Mouse (Mus musculus) MEL (cell line): ENCODE results near the gene Cln5.

ENCODE experiments used
- BHLHE40 ChIP-seq: IDR thresholded peaks from 2 replicates; pipeline ENCODE4 v1.6.1; 2012; ENCODE audit warnings: low read depth, mild to moderate bottlenecking, inconsistent platforms, low read length, improper control_type of control experiment, borderline replicate concordance
- CTCF ChIP-seq, 3 experiments: IDR thresholded peaks in 2 of 3; conservative IDR thresholded peaks in 1 of 3; 2 replicates each; pipeline ENCODE4 v1.5.1; 2011 to 2012; ENCODE audit warnings: low read length in 3 of 3, low read depth in 2 of 3, mild to moderate bottlenecking in 2 of 3, improper control_type of control experiment in 1 of 3, inconsistent platforms in 1 of 3, mixed read lengths in 1 of 3, moderate library complexity in 1 of 3; ENCODE audit not compliant: control insufficient read depth in 1 of 3, insufficient read depth in 1 of 3, poor library complexity in 1 of 3, severe bottlenecking in 1 of 3
- KAT2A ChIP-seq: conservative IDR thresholded peaks from 2 replicates; pipeline ENCODE4 v1.6.1; 2012; ENCODE audit warnings: low read depth, low read length, improper control_type of control experiment, inconsistent platforms
- MAX ChIP-seq: IDR thresholded peaks from 2 replicates; pipeline ENCODE4 v1.6.1; 2011; ENCODE audit warnings: low read length, improper control_type of control experiment
- NRF1 ChIP-seq: IDR thresholded peaks from 2 replicates; pipeline ENCODE4 v1.6.1; 2014; ENCODE audit warnings: low read depth, mild to moderate bottlenecking, inconsistent platforms, low read length, improper control_type of control experiment, moderate library complexity; ENCODE audit not compliant: poor library complexity, insufficient read depth, severe bottlenecking
- POLR2A ChIP-seq, 2 experiments: IDR thresholded peaks; 2 replicates each; pipeline ENCODE4 v1.6.1; 2011 to 2012; ENCODE audit warnings: low read length in 2 of 2, mild to moderate bottlenecking in 2 of 2, control low read depth in 1 of 2, improper control_type of control experiment in 1 of 2, low read depth in 1 of 2, moderate library complexity in 1 of 2; ENCODE audit not compliant: control insufficient read depth in 1 of 2, insufficient read depth in 1 of 2, poor library complexity in 1 of 2
- RCOR1 ChIP-seq: IDR thresholded peaks from 2 replicates; pipeline ENCODE4 v1.6.1; 2012; ENCODE audit warnings: low read depth, mild to moderate bottlenecking, inconsistent platforms, low read length, improper control_type of control experiment
- TAL1 ChIP-seq: IDR thresholded peaks from 2 replicates; pipeline ENCODE4 v1.6.1; 2012; ENCODE audit warnings: mild to moderate bottlenecking, inconsistent platforms, low read length, moderate library complexity, mixed read lengths
- USF2 ChIP-seq, 2 experiments: IDR thresholded peaks; 2 replicates each; pipeline ENCODE4 v1.6.1; 2011 to 2012; ENCODE audit warnings: improper control_type of control experiment in 2 of 2, low read length in 2 of 2, borderline replicate concordance in 1 of 2, inconsistent platforms in 1 of 2, low read depth in 1 of 2, mild to moderate bottlenecking in 1 of 2; ENCODE audit not compliant: insufficient read depth in 1 of 2
- ZC3H11A ChIP-seq: IDR thresholded peaks from 2 replicates; pipeline ENCODE4 v1.6.1; 2012; ENCODE audit warnings: low read depth, mild to moderate bottlenecking, inconsistent platforms, low read length, improper control_type of control experiment

GRCm38 (mm10) chr14:103069465-103069863 is 552 bp upstream of the Cln5 start:
- TF ChIP-seq CTCF (IDR thresholded peaks at IDR 0.05 in 2 of 3, conservative IDR thresholded peaks at IDR 0.05 in 1 of 3; ENCODE audit: control insufficient read depth in 1 of 3, insufficient read depth in 1 of 3, low read depth in 2 of 3, low read length in 3 of 3, poor library complexity in 1 of 3, severe bottlenecking in 1 of 3) (no peak), NRF1 (no peak), MAX (no peak), POLR2A (IDR thresholded peaks at IDR 0.05; ENCODE audit: control insufficient read depth in 1 of 2, insufficient read depth in 1 of 2, low read depth in 1 of 2, low read length in 2 of 2, poor library complexity in 1 of 2) (no peak), TAL1 (no peak), BHLHE40 (no peak), RCOR1 (no peak), ZC3H11A (no peak), KAT2A (no peak), USF2 (IDR thresholded peaks at IDR 0.05; ENCODE audit: borderline replicate concordance in 1 of 2, insufficient read depth in 1 of 2, low read depth in 1 of 2, low read length in 2 of 2) (no peak)
